Mouse (Mus musculus) frontal cortex, postnatal 36 days (tissue): ENCODE results near the gene Rph3al.

ENCODE experiments used
- DNase-seq, 2 experiments: peaks; one replicate each; pipeline ENCODE4 v3.0.0; 2022; ENCODE audit warnings: low spot score in 2 of 2

Gene Rph3al

GRCm38 (mm10) chr11:75950459-75950858, 12.2 kb upstream of the Rph3al start:
- no peak for DNase-seq

- DNase-seq = no peak
Observed at GRCm38 (mm10) chr11:75948789-75949188, 10.6 kb upstream of the Rph3al start.

GRCm38 (mm10) chr11:75947223-75947622, 9.0 kb upstream of the Rph3al start:
- DNase-seq = no peak

- no peak for DNase-seq
Observed at GRCm38 (mm10) chr11:75945805-75946450, 7.7 kb upstream of the Rph3al start.

GRCm38 (mm10) chr11:75937370-75937871, 808 bp downstream of the Rph3al start:
- no peak for DNase-seq

GRCm38 (mm10) chr11:75935819-75936430, 2.3 kb downstream of the Rph3al start:
- DNase-seq = no peak

GRCm38 (mm10) chr11:75934425-75934824, 3.8 kb downstream of the Rph3al start:
- no peak for DNase-seq

GRCm38 (mm10) chr11:75933371-75933770, 4.9 kb downstream of the Rph3al start:
- no peak for DNase-seq

GRCm38 (mm10) chr11:75930911-75931678, 7.1 kb downstream of the Rph3al start:
- DNase-seq = no peak

GRCm38 (mm10) chr11:75930208-75930607, 8.0 kb downstream of the Rph3al start:
- no peak for DNase-seq

GRCm38 (mm10) chr11:75927881-75928280, 10.3 kb downstream of the Rph3al start:
- DNase-seq = no peak

GRCm38 (mm10) chr11:75926431-75927312, 11.6 kb downstream of the Rph3al start:
- no peak for DNase-seq

- no peak for DNase-seq
Observed at GRCm38 (mm10) chr11:75925801-75926200, 12.4 kb downstream of the Rph3al start.

- no peak for DNase-seq
Observed at GRCm38 (mm10) chr11:75922741-75923140, 15.5 kb downstream of the Rph3al start.

- DNase-seq = no peak
Observed at GRCm38 (mm10) chr11:75919139-75919538, 19.1 kb downstream of the Rph3al start.

GRCm38 (mm10) chr11:75917340-75917739, 20.9 kb downstream of the Rph3al start:
- no peak for DNase-seq

GRCm38 (mm10) chr11:75913953-75914352, 24.3 kb downstream of the Rph3al start:
- peak in 1 of 2 experiments; percentile 19 for DNase-seq

GRCm38 (mm10) chr11:75912944-75913657, 25.1 kb downstream of the Rph3al start:
- DNase-seq = peak in 1 of 2 experiments; percentile 16

GRCm38 (mm10) chr11:75911962-75912361, 26.3 kb downstream of the Rph3al start:
- no peak for DNase-seq

- DNase-seq = no peak
Observed at GRCm38 (mm10) chr11:75909702-75910429, 28.4 kb downstream of the Rph3al start.
